Mouse (Mus musculus) kidney, embryonic 16.5 days (tissue): Measurements from ENCODE around the gene Misp. TPM values are rescaled to one million over a fixed set of nuclear protein-coding genes. Genes with fewer than 3 reads are reported as not detected.

Experiments used
- ATAC-seq: fragments of 200-750 bp; cut with Nextera tagmentation; 2 replicates; pipeline ENCODE4 v1.8.0; 2017; ENCODE audit warnings: moderate TSS enrichment; ENCODE audit not compliant: low FRiP score, low TSS enrichment
- H3K27ac ChIP-seq: fragments of 300-500 bp; sonication (generic); 2 replicates; pipeline ENCODE4 v1.5.1; 2014; ENCODE audit warnings: low read length
- H3K27me3 ChIP-seq: fragments of 300-500 bp; sonication (generic); 2 replicates; pipeline ENCODE4 v1.6.1; 2014; ENCODE audit warnings: low read length, control low read depth, mixed read lengths; ENCODE audit not compliant: insufficient read depth
- H3K36me3 ChIP-seq: fragments of 300-500 bp; sonication (generic); 2 replicates; pipeline ENCODE4 v1.6.1; 2014; ENCODE audit warnings: low read length, control low read depth, mixed read lengths; ENCODE audit not compliant: insufficient read depth
- H3K4me1 ChIP-seq: fragments of 300-500 bp; sonication (generic); 2 replicates; pipeline ENCODE4 v1.6.1; 2014; ENCODE audit warnings: low read length, control low read depth, mixed read lengths; ENCODE audit not compliant: insufficient read depth
- H3K4me2 ChIP-seq: fragments of 300-500 bp; sonication (generic); replicated peaks from 2 replicates; pipeline ENCODE4 v1.6.1; 2014; ENCODE audit warnings: low read depth, low read length
- H3K4me3 ChIP-seq: fragments of 300-500 bp; sonication (generic); 2 replicates; pipeline ENCODE4 v1.5.1; 2014; ENCODE audit warnings: mild to moderate bottlenecking, low read length
- H3K9ac ChIP-seq: fragments of 300-500 bp; sonication (generic); replicated peaks from 2 replicates; pipeline ENCODE4 v1.6.1; 2014; ENCODE audit warnings: low read length
- H3K9me3 ChIP-seq: fragments of 300-500 bp; sonication (generic); 2 replicates; pipeline ENCODE4 v1.6.1; 2016; ENCODE audit warnings: low read length, control low read depth
- WGBS: fragments of 180-500 bp; shearing (Covaris S2); extraction: QIAGEN DNeasy Blood & Tissue Kit; methylation state at CpG from one replicate; pipeline ENCODE4 v1.1.7; 2014; 5-methylcytosine and 5-hydroxymethylcytosine counted together
- polyA plus RNA-seq: library from polyadenylated mRNA; unstranded; fragments of >200 nt; fragmentation: Nextera tagmentation; extraction: Ambion mirVana; gene quantifications from 2 replicates; pipeline ENCODE4 v1.2.1, GENCODE M21; 2015

Gene Misp
- polyA plus RNA-seq, 1 experiment from 2014 or later = 18.5 TPM

DNA sequence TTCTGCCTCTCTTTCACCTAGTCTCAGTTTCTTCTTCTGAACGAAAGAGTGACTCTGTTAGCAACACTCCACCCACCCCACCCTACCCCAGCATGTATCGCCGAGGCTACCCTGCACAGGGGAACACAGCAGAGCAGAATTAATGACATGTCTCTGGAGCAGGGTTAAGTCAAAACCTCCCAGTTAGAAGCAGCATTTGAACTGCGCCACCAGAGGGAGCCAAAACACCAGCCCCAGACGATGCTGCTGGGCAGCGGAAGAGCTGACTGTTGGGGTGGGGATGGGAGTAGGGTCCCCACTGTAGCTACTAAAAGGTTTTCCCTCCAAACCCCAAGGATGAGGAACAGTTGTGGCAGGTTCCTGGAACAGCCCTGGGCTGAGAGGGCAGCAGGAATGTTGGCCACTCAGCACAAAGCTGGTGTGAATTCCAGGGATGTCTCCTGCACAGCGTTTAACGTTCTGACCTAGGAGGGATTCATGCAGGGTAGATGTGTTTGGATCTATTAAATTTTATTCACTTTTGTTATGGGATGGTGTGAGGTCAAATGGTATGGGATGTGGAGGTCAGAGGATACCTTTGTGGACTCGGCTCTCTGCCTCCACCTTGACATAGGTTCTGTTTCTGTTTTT lies 14.1 kb downstream of the Misp start:
- peak; percentile 64 for ATAC-seq
- Histone ChIP-seq H3K36me3 (no peaks in the 10 kb centered on the region), H3K9ac (no peak overlapping the region; the same call in 1 of the 2 replicates), H3K4me3 (no peak overlapping the region), H3K27ac (no peak overlapping the region), H3K27me3 (no peaks in the 10 kb centered on the region), H3K9me3 (peaks cover 3% of the 10 kb centered on the region; the same call in 1 of the 2 replicates), H3K4me1 (0 out of 2 replicates have a peak, but pooled peaks cover 5% of the 10 kb centered on the region), H3K4me2 (no peak overlapping the region)
- 18% methylated on average over 9 of the region's 9 CpGs for WGBS

DNA sequence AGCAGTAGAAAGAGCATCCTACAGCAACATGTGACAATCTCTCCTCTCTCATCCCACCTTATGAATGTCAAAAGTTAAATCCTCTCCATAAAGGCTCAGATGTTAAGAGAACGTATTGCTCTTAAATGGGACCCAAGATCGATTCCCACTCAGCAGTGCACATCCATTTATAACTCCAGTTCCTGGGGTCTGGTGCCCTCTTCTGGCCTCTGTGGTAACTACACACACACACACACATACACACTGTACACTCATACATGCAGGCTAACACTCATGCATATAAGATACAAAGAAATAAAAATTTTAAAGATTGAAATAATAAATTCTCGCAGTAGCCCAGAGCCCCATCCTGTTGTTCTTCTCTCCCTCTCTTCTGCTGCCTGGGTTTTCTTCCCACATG lies 16.1 kb downstream of the Misp start:
- H3K4me3 ChIP-seq = no peak overlapping the region
- H3K27ac ChIP-seq = no peak overlapping the region
- H3K36me3 ChIP-seq = no peaks in the 10 kb centered on the region
- ATAC-seq = no peak
- no peaks in the 10 kb centered on the region for H3K27me3 ChIP-seq
- no peak overlapping the region for H3K9ac ChIP-seq
- H3K9me3 ChIP-seq = peaks cover 3% of the 10 kb centered on the region; the same call in 1 of the 2 replicates
- H3K4me1 ChIP-seq = peaks cover 18% of the 10 kb centered on the region
- WGBS = 96% methylated on average over 3 of the region's 3 CpGs
- H3K4me2 ChIP-seq = no peak overlapping the region

DNA sequence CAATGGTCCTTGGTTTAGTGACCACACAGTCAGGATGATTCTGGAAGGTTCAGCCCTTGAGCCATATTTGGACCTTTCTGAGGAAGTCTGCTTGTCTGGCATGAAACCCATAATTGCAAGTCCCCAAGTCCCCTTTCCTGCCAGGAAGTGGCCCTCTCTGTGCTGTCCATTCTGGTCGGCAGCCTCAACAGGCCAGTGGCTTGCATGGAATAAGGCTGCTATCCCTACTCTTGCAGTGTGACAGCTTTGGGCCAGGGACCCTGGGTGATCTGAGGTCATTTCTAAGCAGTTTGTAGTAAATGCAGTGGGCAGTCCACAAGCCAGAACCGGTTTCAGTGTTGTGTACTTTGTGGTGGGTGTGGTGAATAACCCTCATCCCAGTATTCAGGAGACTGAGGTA lies 17.4 kb downstream of the Misp start:
- Histone ChIP-seq H3K4me2 (no peak overlapping the region), H3K4me3 (no peak overlapping the region), H3K36me3 (no peaks in the 10 kb centered on the region), H3K9ac (no peak overlapping the region), H3K4me1 (peaks cover 30% of the 10 kb centered on the region), H3K9me3 (peaks cover 3% of the 10 kb centered on the region; the same call in 1 of the 2 replicates), H3K27me3 (no peaks in the 10 kb centered on the region), H3K27ac (no peak overlapping the region)
- ATAC-seq = no peak
- 61% methylated on average over 2 of the region's 2 CpGs for WGBS

DNA sequence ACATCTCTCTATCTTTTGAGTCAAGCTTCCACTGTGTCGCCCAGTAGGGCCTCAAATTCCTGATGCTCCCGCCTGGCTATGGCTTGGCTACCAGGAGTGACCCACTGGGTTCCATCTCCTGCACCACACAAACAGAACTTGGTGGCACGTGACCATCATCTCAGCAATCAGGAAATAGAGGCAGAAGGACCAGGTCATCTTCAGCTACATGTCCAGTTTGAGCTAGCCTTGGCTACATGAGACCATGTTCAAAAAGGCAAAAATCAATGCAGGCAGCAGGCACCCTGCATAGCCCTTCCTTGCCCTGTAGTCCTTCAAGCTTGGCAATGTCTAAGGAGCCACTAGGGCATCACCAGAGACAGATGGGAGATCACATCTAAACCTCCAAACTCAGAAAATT lies 19.3 kb downstream of the Misp start:
- Histone ChIP-seq H3K4me1 (peaks cover 40% of the 10 kb centered on the region), H3K9ac (peak overlapping the region; percentile 65; the same call in 1 of the 2 replicates), H3K27me3 (no peaks in the 10 kb centered on the region), H3K4me3 (peak overlapping the region; percentile 45; the same call in 1 of the 2 replicates), H3K27ac (peak overlapping the region; percentile 93), H3K4me2 (peak overlapping the region; percentile 69), H3K36me3 (no peaks in the 10 kb centered on the region), H3K9me3 (peaks cover 3% of the 10 kb centered on the region; the same call in 1 of the 2 replicates)
- WGBS = 94% methylated on average over 3 of the region's 3 CpGs
- no peak for ATAC-seq

DNA sequence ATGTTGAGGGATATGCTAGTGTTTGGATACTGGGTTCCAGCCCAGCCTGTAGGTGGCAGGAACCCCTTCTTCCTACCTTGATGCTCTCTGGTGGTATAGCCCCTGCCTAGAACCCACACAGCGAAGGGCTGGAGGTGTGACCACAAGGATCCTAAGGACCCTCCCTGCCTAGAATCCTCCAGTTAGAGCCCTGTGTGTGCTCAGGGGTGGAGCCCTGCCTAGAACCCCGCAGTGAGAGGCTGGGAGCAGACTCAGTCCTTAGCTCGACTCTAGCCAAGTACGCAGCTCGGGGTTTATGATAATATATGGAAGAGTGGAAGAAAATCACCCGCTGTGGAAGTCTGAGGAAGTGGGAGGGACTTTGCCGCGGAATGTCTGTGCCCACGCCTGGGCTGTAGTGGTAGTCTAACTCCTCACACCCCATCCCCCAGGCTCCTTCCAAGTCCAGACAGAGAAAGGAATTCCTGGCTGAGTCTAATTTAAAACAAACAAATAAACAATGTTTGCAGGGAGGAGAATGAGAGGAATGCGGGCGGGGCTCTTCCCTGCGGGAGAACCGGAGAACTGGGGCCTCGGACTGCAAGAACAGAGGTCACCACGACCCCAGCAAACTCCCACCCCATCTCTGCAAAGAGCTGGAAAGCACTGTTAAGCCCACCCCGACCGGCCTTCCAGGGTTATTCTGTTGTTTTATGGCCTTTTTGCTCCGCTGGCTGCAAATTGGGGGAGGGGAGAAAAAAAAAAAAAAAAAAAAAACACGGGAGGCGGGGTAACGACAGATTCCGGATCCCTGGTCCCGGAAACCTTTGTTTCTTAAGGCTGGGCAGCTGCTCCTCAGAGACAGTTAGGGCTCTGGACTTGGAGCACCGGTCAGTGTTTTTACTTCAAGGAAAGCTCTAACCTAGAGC lies 20.1 kb downstream of the Misp start:
- Histone ChIP-seq H3K4me1 (peaks cover 41% of the 10 kb centered on the region), H3K4me2 (peak overlapping the region; percentile 69), H3K4me3 (peak overlapping the region; percentile 45), H3K27me3 (no peaks in the 10 kb centered on the region), H3K9me3 (peaks cover 3% of the 10 kb centered on the region; the same call in 1 of the 2 replicates), H3K9ac (peak overlapping the region; percentile 65), H3K36me3 (no peaks in the 10 kb centered on the region), H3K27ac (peak overlapping the region; percentile 93)
- under 1% methylated on average over 24 of the region's 24 CpGs for WGBS
- ATAC-seq = peak; percentile 96

DNA sequence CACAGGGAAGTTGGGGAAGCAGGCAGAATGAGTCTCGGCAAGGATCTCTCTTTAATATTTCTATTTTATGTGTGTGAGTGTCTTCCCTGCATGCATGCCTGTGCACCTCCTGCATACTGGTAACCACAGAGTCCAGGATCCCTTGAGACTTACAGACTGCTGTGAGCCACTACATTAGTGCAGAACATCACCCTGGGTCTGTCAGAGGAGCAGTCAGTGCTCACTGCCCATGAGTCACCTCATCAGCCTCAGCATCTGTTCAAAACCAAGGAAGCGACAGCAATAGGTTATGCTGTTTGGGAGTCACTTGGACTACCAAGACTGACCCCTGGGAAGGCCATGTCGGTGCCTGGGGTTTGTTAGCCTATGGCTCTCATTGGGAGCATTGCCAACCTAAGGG lies 21.5 kb downstream of the Misp start:
- Histone ChIP-seq H3K9ac (peak overlapping the region; percentile 35; the same call in 1 of the 2 replicates), H3K27ac (peak overlapping the region; percentile 61), H3K4me1 (peaks cover 41% of the 10 kb centered on the region), H3K27me3 (no peaks in the 10 kb centered on the region), H3K36me3 (no peaks in the 10 kb centered on the region), H3K4me2 (no peak overlapping the region), H3K9me3 (no peaks in the 10 kb centered on the region), H3K4me3 (no peak overlapping the region)
- no peak for ATAC-seq
- WGBS = 63% methylated on average over 3 of the region's 3 CpGs

DNA sequence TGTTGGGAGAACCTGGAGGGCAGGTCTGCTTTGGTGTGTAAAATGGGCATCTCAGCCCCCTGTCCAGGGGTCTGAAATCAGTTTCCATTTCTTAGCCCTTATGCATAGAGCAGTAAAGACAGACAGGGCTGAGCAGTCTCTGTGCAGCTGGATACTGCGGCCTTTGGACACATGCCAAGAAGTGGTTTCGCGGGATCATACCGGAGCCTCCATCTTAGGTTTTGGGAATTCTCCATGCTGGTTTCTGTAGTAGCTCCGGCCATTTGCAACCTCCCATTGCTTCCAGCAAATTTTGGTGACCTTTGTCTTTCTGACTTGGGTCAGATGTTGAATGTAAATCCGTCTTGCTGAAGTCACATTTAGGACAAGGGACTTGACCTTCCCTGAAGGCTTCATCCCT lies 22.7 kb downstream of the Misp start:
- peaks cover 52% of the 10 kb centered on the region for H3K4me1 ChIP-seq

DNA sequence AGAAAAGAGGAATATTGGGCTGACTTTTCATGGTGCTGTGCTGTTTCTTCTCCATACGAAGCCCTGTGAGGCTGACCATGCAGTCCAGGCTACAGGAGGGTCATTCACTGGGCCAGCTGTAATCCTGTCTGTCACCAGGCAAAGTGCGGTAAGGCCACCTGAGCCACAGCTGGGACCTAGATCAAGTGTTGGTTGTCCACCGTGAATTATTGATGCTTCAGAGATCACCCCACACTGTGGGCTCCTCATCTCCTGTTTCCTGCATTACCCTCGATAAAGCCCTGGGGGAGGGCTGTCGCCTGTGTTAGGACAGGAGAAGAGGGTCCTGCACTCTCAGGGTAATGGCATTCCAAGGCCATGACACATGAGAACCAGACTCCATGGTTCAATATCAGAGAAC lies 25.8 kb downstream of the Misp start:
- Histone ChIP-seq H3K27me3 (no peaks in the 10 kb centered on the region), H3K4me1 (peaks cover 46% of the 10 kb centered on the region), H3K4me3 (no peak overlapping the region), H3K36me3 (no peaks in the 10 kb centered on the region), H3K9ac (no peak overlapping the region), H3K27ac (0 out of 2 replicates have a peak overlapping the region, but pooled peaks have one; percentile 16), H3K9me3 (no peaks in the 10 kb centered on the region), H3K4me2 (no peak overlapping the region)
- WGBS = 28% methylated on average over 5 of the region's 5 CpGs
- peak; percentile 68 for ATAC-seq

More for the DNA sequence above, 22.7 kb downstream of the Misp start:
- no peaks in the 10 kb centered on the region for H3K36me3 ChIP-seq
- WGBS = 36% methylated on average over 6 of the region's 6 CpGs
- no peak overlapping the region for H3K4me3 ChIP-seq
- no peak overlapping the region for H3K4me2 ChIP-seq
- H3K9ac ChIP-seq = no peak overlapping the region
- no peak overlapping the region for H3K27ac ChIP-seq
- ATAC-seq = no peak
- no peaks in the 10 kb centered on the region for H3K9me3 ChIP-seq
- no peaks in the 10 kb centered on the region for H3K27me3 ChIP-seq

DNA sequence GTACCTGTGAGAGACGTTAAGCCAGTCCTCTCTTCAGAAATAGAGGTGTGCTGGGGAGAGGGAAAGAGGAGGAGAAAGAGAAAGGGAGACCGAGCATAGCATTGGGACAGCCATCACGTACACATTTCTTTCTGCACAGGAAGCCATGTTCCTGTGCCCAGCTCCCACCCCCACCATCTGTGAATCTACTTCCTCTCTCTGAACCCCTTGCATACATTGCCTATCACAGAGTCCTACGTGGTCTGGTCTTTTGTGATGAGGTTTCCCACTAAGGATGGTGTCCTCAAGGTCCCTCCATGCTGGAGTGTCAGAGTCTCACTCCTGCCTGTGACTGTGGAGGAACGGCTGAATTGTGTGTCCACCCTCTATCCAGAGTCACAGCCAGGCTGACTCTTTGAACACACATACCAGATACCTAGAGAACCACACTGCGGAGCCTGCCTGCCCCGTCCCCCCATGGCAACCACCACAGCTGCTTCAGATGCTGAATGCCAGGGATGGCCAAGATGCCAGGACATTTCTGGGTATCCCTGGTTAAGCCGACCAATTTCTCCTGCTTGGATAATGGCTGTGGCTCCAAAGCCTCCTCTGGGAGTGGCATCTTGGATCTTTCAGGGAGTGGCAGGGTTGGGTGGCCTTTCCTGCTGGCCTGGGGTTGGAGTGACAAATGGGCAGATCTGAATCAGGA lies 29.3 kb downstream of the Misp start:
- Histone ChIP-seq H3K36me3 (no peaks in the 10 kb centered on the region), H3K9ac (0 out of 2 replicates have a peak overlapping the region, but pooled peaks have one; percentile 5), H3K27ac (no peak overlapping the region), H3K27me3 (no peaks in the 10 kb centered on the region), H3K9me3 (no peaks in the 10 kb centered on the region), H3K4me3 (no peak overlapping the region), H3K4me2 (no peak overlapping the region), H3K4me1 (peaks cover 34% of the 10 kb centered on the region)
- no peak for ATAC-seq
- WGBS = 82% methylated on average over 8 of the region's 8 CpGs
